Mouse (Mus musculus) c-Kit-negative CD71-positive TER-119-positive erythroid progenitor cells, embryonic 14.5 days (primary cell): ENCODE measurements at regions not wholly inside any gene's neighbourhood (a gene's known extent, or its start where the extent isn't known, plus 50 kb on each side); places are given as distances from the start of the nearest gene placed in this dataset.

Source experiments
- DNase-seq: peaks from one replicate; pipeline ENCODE4 v3.0.0-alpha.2; 2013; ENCODE audit warnings: low read depth, low spot score

GRCm38 (mm10) chr5:73729646-73730045, 78.5 kb downstream of the Spata18 start:
- DNase-seq: no peak

DNA sequence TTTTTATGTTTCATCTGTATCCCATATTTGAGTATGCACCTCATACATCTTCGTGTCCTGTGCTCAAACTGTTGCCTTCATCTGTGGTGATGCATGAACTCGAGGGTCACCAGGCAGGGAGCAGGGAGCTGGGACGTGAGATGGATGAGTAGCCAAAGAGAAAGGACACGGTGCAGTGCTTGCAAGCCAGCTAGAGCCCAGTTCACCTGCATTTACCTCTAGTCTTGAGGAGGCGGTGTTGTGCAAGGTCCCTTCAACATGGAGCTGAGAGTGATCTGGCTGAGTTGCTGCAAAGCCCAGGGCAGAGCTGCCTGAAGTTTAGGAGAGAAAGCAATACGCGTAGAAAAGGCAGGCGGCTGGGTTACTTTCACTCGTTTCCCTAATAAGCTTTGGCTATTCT, 80.2 kb downstream of the Spata18 start:
- no peak for DNase-seq

DNA sequence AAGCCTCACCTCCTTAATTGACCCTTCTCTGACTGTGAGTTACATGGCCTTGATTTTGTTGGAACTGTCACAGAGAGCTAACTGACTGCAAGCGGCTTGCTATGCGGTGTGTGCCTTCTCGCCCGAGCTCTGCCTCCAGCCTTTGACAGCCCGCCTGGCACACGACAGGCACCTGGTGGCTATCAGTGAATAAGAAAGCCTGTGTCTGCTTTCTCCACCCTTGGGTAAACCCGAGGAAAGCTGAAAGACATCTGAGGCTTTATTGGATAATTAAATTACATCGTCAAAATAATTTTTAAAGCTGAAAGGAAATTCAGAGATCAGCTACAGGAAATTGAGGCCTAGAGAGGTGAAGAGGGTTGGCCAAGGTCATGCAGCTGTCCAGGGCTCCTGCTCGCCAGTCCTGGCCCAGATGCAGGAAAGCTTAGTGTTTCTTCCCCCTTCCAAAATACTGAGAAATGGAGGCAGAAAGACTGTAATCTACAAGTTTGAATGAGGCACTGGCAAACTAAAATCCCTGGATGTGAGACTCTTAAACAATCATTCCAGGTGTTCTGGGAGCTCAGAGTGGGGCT, 80.9 kb downstream of the Spata18 start:
- no peak for DNase-seq

DNA sequence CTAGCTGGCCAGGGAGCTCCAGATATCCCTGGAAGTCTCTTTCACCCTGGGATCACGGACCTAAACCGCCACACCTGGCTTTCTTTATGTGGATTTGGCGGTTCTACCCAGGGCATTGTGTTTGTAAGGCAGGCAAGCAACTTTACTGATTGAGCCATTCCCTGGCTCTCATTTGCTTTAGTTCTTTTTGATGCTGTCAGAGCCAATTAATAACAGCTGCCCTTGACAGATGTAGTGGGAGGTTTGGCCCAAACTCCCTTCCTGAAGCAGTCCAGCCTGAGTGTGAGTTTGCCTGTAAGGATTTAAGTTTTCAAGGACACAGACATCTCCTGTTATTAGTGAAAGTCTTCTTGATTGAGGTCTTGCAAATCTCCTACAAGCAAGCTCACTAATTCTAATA, 89.6 kb downstream of the Spata18 start:
- no peak for DNase-seq

DNA sequence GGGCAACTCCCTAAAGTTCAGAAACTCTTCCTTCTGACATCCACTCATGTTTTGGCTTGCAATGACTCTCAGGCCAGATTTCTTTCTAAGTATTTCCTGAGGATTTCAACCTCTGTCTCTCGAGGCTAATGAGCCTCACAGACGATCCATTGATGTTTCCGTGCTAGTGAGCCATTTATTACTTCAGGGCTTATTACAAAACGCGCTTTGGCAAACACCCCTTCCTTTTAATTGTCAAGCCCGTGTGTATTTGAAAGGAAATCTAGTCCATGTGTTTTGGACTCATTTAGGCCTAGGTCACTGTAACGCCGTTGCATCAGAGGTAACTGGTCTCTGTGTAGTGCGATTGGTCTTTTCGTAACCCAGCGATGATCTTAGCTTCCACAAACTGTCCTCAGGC, 90.3 kb downstream of the Spata18 start:
- DNase-seq: no peak

DNA sequence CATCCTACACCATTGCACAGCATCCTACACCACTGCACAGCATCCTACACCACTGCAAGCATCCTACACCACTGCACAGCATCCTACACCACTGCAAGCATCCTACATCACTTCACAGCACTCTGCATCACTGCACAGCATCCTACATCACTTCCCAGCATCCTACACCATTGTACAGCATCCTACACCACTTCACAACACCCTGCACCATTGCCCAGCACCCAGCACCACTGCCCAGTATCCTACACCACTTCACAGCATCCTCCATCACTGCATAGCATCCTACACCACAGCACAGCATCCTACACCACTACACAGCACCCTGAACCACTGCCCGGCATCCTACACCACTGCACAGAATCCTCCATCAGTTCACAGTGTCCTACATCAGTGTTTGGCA, 92.8 kb downstream of the Spata18 start:
- DNase-seq: no peak

DNA sequence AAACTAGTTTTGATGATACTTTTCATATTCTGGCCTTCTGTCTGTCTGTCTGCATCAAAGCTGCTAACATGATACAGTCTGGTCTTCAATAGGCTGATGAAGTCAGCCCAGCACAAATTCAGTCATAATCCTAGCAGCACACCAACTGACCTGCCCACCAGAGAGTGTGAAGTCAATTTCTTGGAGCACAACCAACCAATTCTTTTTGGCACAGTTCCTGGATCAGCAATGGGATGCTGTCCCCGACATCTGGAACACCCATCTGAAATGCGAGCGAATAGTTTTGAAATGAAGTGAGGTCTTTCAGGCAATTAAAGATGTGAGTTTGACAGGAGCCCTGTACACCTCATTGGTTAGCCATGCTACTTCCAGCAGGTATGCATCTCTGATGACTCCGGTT, 98.6 kb downstream of the Spata18 start:
- no peak for DNase-seq

DNA sequence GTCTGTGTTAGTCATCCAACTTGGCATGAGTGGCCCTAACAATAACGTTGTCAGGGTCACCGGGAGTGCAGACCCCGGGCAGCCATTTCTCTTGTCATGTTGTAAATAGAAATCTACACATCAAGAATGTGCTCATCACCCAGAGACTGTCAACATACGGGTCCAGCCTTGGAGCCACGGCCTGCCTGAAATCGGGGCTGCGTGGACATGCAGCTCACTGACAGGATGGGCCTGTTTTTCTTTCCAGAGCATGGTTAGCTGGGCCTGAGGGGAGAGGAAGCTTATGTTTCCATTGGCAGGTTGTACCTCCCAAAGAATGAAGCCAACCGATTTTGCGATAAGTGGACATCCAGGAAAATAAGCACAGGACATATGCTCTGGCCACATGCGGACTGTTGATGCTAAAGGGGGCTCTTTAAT, 101.1 kb downstream of the Spata18 start:
- no peak for DNase-seq

DNA sequence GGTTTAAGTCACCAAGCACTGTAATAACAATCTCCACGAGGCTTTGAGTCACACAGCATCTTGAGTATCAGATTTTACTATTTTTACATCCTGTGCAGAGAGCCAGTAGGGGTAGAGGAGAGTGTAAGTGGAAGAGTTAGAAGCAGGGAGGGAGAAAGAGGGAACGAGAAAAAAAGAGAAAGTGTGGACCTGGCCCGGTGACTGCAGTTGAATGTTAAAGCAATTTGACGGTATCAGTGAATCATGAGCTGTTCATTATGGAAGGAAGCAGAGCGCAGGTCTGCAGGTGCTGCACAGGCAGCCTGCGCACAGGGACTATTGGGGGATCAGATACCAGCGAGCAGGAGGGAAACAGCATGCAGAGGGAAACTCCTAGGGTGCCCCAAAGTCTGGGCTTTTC, 102.6 kb downstream of the Spata18 start:
- DNase-seq: no peak

DNA sequence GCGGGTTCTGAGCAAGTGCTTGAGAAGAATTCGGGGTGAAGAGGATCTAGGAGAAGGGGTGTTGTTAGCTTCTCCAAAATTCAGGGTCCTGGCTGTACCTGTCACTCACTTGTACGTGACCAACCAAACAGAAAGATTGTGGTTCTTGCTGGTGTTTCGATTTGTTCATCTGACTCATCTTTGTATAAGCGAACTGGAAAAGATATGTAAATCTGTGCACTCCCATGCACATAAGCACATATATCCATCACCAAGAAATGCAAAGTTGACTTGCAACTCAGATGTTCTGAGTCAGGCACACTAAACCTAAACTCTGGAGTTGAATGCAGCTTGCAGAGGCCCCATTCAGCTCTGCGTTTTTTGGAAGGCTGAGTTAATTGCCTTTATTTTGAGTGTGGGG, 107.4 kb downstream of the Spata18 start:
- no peak for DNase-seq

DNA sequence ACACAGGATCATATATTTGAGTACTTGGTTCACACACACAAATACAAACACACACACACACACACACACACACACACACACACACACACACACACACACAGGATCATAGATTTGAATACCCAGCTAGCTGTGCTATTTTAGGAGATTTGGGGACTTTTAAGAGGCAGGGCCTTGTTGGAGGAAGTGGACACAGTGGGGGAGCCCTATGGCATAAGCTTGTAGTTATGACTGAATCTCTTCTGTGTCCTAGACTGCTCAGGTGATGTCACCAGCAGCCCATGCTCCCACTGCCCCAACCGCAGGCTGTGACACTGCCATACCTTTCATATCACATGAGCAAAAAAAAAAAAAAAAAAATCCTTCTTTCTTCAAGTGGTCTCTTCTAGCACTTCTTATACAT, 110.1 kb downstream of the Spata18 start:
- DNase-seq: no peak

DNA sequence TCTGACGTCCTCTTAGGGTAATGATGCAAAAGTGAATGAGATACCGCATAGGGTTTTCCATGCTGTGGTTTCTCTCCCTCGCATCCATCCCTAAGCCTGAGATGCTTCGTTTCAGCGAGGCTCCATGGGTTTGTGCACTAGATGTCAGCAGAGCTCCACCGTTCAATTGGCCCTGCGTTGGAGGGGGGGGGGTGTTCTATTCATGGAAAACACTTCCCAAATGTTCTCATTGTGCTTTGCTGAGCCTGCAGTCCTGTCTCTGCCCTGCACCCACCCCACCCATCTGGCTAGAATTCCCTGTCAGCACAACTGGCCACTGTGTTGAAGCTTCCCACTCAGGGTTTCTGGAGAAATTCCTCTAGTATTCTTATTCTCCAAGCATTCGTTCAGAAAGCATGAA, 110.5 kb downstream of the Spata18 start:
- DNase-seq: no peak

DNA sequence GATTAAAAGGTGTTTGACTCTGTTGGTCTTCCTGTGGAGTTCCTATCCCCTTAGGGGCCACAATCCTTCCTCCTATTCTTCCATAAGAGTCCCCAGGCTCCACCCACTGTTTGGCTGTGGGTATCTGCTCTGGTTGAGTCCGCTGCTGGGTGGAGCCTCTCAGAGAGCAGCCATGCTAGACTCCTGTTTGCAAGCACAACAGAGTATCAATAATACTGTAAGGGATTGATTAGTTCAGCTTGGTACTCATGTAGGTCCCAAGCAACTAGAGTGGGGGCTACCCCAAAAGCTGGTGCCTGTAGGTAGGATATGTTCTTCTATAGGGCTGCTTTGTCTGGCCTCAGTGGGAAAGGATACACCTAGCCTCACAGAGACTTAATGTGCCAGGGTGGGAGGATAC, 113.0 kb downstream of the Spata18 start:
- DNase-seq: no peak

- no peak for DNase-seq
Measured at GRCm38 (mm10) chr5:73765466-73765865, 114.3 kb downstream of the Spata18 start.

GRCm38 (mm10) chr5:73768253-73768652, 117.1 kb downstream of the Spata18 start:
- no peak for DNase-seq

DNA sequence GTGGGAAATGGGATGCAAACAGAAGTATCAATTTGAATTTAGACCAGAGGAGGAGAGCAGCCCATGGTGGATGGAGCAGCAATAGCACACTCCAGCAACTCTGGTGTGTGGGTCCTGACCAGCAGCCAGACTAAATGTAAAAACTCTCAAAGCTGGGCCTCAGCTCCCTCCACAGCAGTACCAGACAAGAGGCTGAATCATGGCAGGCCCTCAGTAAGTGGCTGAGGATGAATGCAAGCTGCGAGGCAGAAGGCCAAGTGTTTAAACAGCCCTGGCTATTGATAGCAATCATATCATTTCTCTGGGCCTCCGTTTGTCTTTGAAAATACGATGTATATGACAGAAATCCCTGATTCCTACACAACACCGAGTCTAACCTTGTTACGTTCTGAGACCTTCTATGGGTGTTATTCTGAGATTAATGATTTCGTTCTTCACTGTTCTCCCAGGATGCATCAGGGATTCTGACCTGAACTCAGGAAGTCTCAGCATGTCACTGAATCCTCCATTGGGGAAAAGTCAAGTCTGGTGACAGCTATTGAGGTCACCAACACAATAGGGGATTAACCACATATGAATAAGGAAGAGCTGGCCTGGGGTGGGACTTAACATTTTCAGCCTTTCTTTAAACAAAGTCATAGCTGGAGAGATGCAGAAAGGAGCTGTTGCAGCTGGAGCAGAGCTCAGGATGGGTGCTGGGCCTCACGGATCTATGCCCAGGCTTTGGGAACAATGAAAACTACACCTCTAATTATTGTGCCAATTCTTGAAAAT, 124.8 kb downstream of the Spata18 start:
- DNase-seq: no peak

GRCm38 (mm10) chr5:73777282-73777921, 126.2 kb downstream of the Spata18 start:
- no peak for DNase-seq

DNA sequence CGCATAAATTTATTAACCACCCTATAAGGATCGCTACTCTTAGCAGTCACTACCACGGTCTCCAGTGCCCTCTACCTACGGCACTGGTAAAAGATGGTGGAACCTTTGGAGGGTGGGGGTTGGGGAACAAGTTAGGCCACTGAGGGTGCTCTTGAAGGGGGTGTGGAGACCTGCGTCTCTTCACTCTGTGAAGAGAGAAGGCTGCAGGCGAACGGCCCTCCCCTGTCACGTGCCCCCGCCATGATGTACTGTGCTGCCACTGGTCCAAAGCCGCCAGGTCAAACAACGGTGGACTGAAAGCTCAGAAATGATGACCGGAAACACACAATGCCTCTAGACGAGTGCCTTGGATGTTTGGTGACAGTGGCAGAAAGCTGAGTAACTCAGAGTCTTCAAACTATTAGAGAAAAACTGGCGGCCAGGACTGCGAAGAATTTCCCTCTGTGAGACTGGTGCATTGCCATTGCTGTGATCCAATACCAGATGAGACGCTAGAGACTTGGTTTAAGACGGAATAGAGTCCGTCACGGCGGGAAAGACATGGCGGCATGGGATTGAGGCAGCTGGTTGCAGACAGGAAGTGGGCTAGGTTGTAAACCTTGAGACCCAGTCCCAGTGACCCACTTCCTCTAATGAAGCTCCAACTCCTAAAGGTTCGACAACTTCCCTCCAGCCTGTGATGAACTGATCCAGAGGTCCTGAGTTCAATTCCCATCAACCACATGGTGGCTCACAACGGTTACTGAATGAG, 130.2 kb downstream of the Spata18 start:
- DNase-seq: no peak

DNA sequence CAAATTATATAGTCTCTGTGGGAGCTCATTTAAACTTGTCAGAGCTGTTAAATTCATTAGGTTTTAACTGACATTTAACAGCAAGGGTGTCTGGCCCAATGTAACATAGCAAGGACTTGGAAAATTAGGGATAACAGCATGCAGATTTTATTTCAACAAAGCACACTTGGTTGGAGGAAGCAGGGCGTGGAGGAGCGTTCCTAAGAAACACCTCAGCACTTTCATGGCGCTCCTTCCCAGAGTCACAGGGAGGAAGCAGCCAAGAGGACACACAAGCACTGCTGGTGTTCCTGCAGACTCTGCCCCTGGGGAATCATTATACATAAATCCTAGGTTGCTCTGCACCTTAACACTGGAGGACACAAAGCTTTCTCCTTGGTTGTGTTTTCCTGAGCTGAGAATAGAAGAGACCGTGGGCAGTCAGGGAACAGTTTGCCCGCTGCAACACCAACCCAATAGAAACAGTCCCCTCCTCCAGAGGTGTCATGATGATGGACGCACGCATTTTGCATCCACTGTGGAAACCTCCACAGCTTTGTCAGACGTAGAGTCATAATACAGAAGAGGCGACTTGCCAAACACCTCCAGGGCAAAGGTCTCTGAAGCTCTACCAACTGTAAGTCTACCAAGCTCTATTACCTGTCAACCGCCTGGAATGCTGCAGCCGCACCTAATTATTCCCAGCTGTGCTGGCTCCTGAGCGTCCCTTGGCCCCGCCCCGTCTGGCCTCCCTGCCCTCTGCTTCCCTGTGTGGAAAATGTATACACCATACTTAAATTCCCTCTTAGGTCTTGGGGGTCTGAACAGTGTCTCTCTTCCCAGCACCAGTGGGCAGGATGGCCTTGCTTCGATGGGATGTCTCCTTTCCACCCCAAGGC, 131.3 kb downstream of the Spata18 start:
- DNase-seq: no peak

GRCm38 (mm10) chr5:73787275-73787674, 136.1 kb downstream of the Spata18 start:
- no peak for DNase-seq

DNA sequence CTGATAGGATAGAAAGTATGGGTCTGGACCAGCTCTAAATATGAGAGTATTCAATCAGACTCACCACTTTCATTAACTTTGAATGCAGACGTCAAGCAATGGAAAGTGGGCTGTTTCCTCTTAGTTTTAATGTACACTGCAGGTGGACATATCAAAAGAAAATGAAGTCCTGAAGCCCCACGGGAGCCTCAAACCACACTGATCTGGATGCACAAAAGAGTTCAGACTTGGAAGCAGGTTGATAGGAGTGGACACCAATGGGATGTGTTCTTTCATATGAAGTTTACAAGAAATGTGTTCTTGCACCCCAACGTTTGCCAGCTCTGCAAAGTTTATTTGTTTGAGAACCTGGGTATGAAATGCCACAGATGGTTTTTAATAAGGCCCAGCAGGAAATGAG, 141.0 kb downstream of the Spata18 start:
- no peak for DNase-seq
